Mouse (Mus musculus): ENCODE measurements around the gene Dstn.

GRCm38 (mm10) chr2:143891302-143892048, 23.6 kb upstream of the Dstn start:
- no peak for TF ChIP-seq POLR2A (IDR thresholded peaks at IDR 0.05; ENCODE audit: borderline replicate concordance, low read depth, low read length)
- no peak for TF ChIP-seq CTCF (IDR thresholded peaks at IDR 0.05; ENCODE audit: low read depth, low read length)

Data from bone marrow macrophage, adult 2 months (primary cell).